Mouse (Mus musculus) layer of hippocampus, adult 2 months (tissue): ENCODE data around the gene Rab20. TPM values are rescaled to one million over a fixed set of nuclear protein-coding genes. Genes with fewer than 3 reads are reported as not detected.
"Not testable (repeated sequence)": the region's sequence is repeated elsewhere in the genome, so short reads cannot be mapped to it uniquely, and the experiment has no call there.

Experiments
- DNase-seq, 2 experiments: peaks; one replicate each; pipeline ENCODE4 v3.0.0; 2022; ENCODE audit warnings: low spot score in 2 of 2
- H3K27ac ChIP-seq: fragments of 200-600 bp; 2 replicates; pipeline ENCODE4 v1.8.1; 2022
- H3K4me3 ChIP-seq: fragments of 200-600 bp; 2 replicates; pipeline ENCODE4 v1.8.1; 2022; ENCODE audit warnings: mild to moderate bottlenecking
- CTCF ChIP-seq: fragments of 200-600 bp; conservative IDR thresholded peaks from 2 replicates; pipeline ENCODE4 v1.8.1; 2022; ENCODE audit warnings: antibody characterized with exemption, mild to moderate bottlenecking, moderate library complexity
- total RNA-seq, 2 experiments: library from RNA; stranded (reverse); gene quantifications; 2 replicates each; pipeline ENCODE4 v1.2.3; 2021

The Rab20 gene
- total RNA-seq, 2 experiments from 2014 or later, result not detected

- Histone ChIP-seq H3K27ac (no peak overlapping the region), H3K4me3 (no peak overlapping the region)
- no peak for DNase-seq
- no peak for TF ChIP-seq CTCF
Observed at GRCm38 (mm10) chr8:11475876-11476275, 2.6 kb downstream of the Rab20 start.

- no peak for DNase-seq
- H3K27ac ChIP-seq, result no peak overlapping the region
- H3K4me3 ChIP-seq, result no peak overlapping the region
- TF ChIP-seq CTCF, result no peak
Observed at GRCm38 (mm10) chr8:11475397-11475796, 3.1 kb downstream of the Rab20 start.

- Histone ChIP-seq H3K27ac (no peak overlapping the region), H3K4me3 (no peak overlapping the region)
- no peak for DNase-seq
- TF ChIP-seq CTCF, result no peak
Observed at GRCm38 (mm10) chr8:11473072-11473471, 5.4 kb downstream of the Rab20 start.

- no peak for TF ChIP-seq CTCF
- DNase-seq, result no peak
- Histone ChIP-seq H3K27ac (no peak overlapping the region), H3K4me3 (no peak overlapping the region)
Observed at GRCm38 (mm10) chr8:11471309-11471708, 7.2 kb downstream of the Rab20 start.

- no peak for DNase-seq
- TF ChIP-seq CTCF, result no peak
- H3K27ac ChIP-seq, result no peak overlapping the region
- H3K4me3 ChIP-seq, result no peak overlapping the region
Observed at GRCm38 (mm10) chr8:11470694-11471093, 7.8 kb downstream of the Rab20 start.

GRCm38 (mm10) chr8:11469095-11469494 is 9.4 kb downstream of the Rab20 start:
- Histone ChIP-seq H3K27ac (no peak overlapping the region), H3K4me3 (no peak overlapping the region)
- DNase-seq, result no peak
- TF ChIP-seq CTCF, result peak; percentile 73

GRCm38 (mm10) chr8:11466528-11466927 is 12.0 kb downstream of the Rab20 start:
- H3K27ac ChIP-seq, H3K4me3 ChIP-seq, DNase-seq: not testable (repeated sequence)

- no peak overlapping the region for H3K27ac ChIP-seq
- no peak overlapping the region for H3K4me3 ChIP-seq
- TF ChIP-seq CTCF, result no peak
- no peak for DNase-seq
Observed at GRCm38 (mm10) chr8:11465619-11466018, 12.9 kb downstream of the Rab20 start.

- no peak overlapping the region for H3K4me3 ChIP-seq
- DNase-seq, result no peak
- TF ChIP-seq CTCF, result no peak
- no peak overlapping the region for H3K27ac ChIP-seq
Observed at GRCm38 (mm10) chr8:11464707-11464964, 13.9 kb downstream of the Rab20 start.

GRCm38 (mm10) chr8:11463889-11464706 is 14.4 kb downstream of the Rab20 start:
- H3K4me3 ChIP-seq, result no peak overlapping the region
- no peak for TF ChIP-seq CTCF
- H3K27ac ChIP-seq, result no peak overlapping the region
- DNase-seq, result no peak

GRCm38 (mm10) chr8:11463541-11463888 is 15.0 kb downstream of the Rab20 start:
- Histone ChIP-seq H3K27ac (no peak overlapping the region), H3K4me3 (no peak overlapping the region)
- no peak for DNase-seq
- TF ChIP-seq CTCF, result no peak

GRCm38 (mm10) chr8:11462641-11463040 is 15.9 kb downstream of the Rab20 start:
- no peak for DNase-seq
- H3K27ac ChIP-seq, result no peak overlapping the region
- no peak for TF ChIP-seq CTCF

GRCm38 (mm10) chr8:11461847-11462246 is 16.7 kb downstream of the Rab20 start:
- DNase-seq, result no peak
- TF ChIP-seq CTCF, result no peak
- Histone ChIP-seq H3K27ac (no peak overlapping the region), H3K4me3 (no peak overlapping the region)

More at GRCm38 (mm10) chr8:11462641-11463040, 15.9 kb downstream of the Rab20 start:
- H3K4me3 ChIP-seq, result no peak overlapping the region

GRCm38 (mm10) chr8:11460934-11461333 is 17.6 kb downstream of the Rab20 start:
- DNase-seq, result peak in 1 of 2 experiments; percentile 15

More at GRCm38 (mm10) chr8:11460934-11461333, 17.6 kb downstream of the Rab20 start:
- no peak overlapping the region for H3K27ac ChIP-seq
- TF ChIP-seq CTCF, result no peak
- H3K4me3 ChIP-seq, result no peak overlapping the region
